Mouse (Mus musculus) thymus, adult 2 months (tissue): ENCODE results near the gene Gfy. TPM values are rescaled to one million over a fixed set of nuclear protein-coding genes. Genes with fewer than 3 reads are reported as not detected.

ENCODE experiments used
- DNase-seq: peaks from one replicate; pipeline ENCODE4 v3.0.0; 2021
- H3K27ac ChIP-seq: fragments of 200-500 bp; 2 replicates; pipeline ENCODE4 v1.5.1; 2012; ENCODE audit warnings: low read length, control low read depth; ENCODE audit not compliant: control insufficient read depth, insufficient read depth
- H3K27me3 ChIP-seq: fragments of 200-500 bp; 2 replicates; pipeline ENCODE4 v1.6.1; 2012; ENCODE audit warnings: mild to moderate bottlenecking, low read length, moderate library complexity, mixed read lengths; ENCODE audit not compliant: control insufficient read depth, insufficient read depth
- H3K36me3 ChIP-seq: fragments of 200-500 bp; 2 replicates; pipeline ENCODE4 v1.6.1; 2012; ENCODE audit warnings: mild to moderate bottlenecking, low read length, moderate library complexity; ENCODE audit not compliant: control insufficient read depth, insufficient read depth
- H3K4me1 ChIP-seq: fragments of 200-500 bp; replicated peaks from 2 replicates; pipeline ENCODE4 v1.6.1; 2012; ENCODE audit warnings: low read length; ENCODE audit not compliant: control insufficient read depth, insufficient read depth
- H3K4me3 ChIP-seq: fragments of 200-500 bp; 2 replicates; pipeline ENCODE4 v1.5.1; 2012; ENCODE audit warnings: mild to moderate bottlenecking, low read length, control low read depth, moderate library complexity; ENCODE audit not compliant: control insufficient read depth, insufficient read depth
- CTCF ChIP-seq: fragments of 200-500 bp; IDR thresholded peaks from 2 replicates; pipeline ENCODE4 v1.5.1; 2012; ENCODE audit warnings: mild to moderate bottlenecking, control low read depth, low read length, moderate library complexity, borderline replicate concordance; ENCODE audit not compliant: control insufficient read depth, poor library complexity, insufficient read depth; ENCODE audit errors: extremely low read depth
- POLR2A ChIP-seq: fragments of 200-500 bp; IDR thresholded peaks from 2 replicates; pipeline ENCODE4 v1.6.1; 2012; ENCODE audit warnings: mild to moderate bottlenecking, low read length, control low read depth, moderate library complexity; ENCODE audit not compliant: control insufficient read depth, poor library complexity, insufficient read depth; ENCODE audit errors: extremely low read depth
- WGBS: fragments of 180-500 bp; shearing (Covaris S2); methylation state at CpG from one replicate; pipeline ENCODE4 v1.1.7; 2018; 5-methylcytosine and 5-hydroxymethylcytosine counted together
- polyA plus RNA-seq: library from polyadenylated mRNA; depleted of rRNA; stranded (reverse); fragments of >200 nt; gene quantifications from 2 replicates; pipeline ENCODE4 v1.2.3, GENCODE M21; 2012

The Gfy gene
- polyA plus RNA-seq, 1 experiment, result 0.11 TPM

DNA sequence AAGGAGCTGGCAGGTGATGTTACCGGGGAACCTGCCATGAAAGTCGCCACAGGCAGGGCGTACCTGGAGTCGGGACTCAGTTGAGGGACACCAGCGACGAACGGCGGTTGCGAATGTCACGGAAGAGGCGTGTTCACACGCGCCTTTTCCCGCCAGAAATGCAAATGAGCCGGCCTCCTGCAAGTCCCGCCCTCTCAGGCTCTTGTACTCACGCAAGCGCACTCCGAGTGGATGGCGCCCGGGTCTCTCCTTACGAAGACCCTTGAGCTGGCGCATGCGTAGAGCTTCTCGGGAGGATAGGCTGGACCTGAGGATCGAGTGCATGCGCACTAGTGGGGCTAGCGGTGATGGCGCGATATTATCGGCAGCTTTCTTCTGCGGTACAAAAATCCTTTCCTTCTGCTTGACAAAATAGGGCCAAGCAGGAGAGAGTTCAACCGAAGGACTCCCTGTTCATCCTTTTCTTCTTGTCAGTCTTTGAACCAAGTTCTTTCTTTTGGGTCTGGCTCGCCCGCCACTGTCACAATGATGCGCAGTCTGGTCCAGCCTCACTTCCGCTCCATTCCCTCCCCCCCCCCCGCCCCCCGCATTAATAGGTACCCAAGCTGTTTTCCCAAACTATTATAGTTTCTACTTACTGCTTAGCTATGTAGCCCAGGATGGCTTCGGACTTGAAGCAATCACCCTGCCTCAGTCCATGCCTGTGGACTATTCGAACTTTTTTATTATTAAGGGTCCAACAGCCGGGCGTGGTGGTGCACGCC is 25.2 kb upstream of the Gfy start, which contains the start of gene Ccdc155:
Ccdc155 (minus strand) TSS at position 513 of the 764 bp plus-strand sequence.
- Histone ChIP-seq H3K4me1 (peaks cover 11% of the 10 kb centered on the region), H3K27ac (no peak within 1 kb of the TSS), H3K36me3 (no peaks in the 10 kb centered on the region), H3K4me3 (peak within 1 kb of the TSS; percentile 40), H3K27me3 (no peaks in the 10 kb centered on the region)
- WGBS, result 5% methylated on average over 43 of the region's 44 CpGs
- DNase-seq, result peak; percentile 93
- 0 out of 2 replicates have a peak, but pooled peaks have one; percentile 28 for TF ChIP-seq POLR2A
- 0 out of 2 replicates have a peak, but pooled peaks have one; percentile 21 for TF ChIP-seq CTCF

DNA sequence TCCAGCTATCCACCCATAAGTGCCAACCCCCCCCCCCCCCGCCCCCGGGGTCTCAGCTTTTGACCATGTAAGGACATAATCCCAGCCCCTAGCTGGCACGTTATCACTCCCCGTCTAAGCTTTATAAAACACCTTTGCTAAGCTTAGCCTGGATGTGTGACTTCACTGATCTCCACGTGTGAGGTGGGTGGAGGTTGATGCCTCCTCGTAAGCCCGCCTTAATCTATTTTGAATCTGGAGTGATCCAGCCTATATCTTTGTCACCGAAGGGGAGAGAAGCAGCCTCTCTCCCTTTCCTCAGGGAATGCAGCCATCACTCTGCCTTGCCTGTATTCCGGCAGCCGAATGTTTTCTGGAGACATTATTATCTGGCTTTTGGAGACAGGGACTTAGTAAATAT is 23.3 kb upstream of the Gfy start:
- peaks cover 11% of the 10 kb centered on the region for H3K4me1 ChIP-seq
- 86% methylated on average over 10 of the region's 10 CpGs for WGBS
- H3K4me3 ChIP-seq, result no peak overlapping the region
- H3K27me3 ChIP-seq, result no peaks in the 10 kb centered on the region
- TF ChIP-seq CTCF (no peak), POLR2A (no peak)
- no peak overlapping the region for H3K27ac ChIP-seq
- no peaks in the 10 kb centered on the region for H3K36me3 ChIP-seq
- no peak for DNase-seq

DNA sequence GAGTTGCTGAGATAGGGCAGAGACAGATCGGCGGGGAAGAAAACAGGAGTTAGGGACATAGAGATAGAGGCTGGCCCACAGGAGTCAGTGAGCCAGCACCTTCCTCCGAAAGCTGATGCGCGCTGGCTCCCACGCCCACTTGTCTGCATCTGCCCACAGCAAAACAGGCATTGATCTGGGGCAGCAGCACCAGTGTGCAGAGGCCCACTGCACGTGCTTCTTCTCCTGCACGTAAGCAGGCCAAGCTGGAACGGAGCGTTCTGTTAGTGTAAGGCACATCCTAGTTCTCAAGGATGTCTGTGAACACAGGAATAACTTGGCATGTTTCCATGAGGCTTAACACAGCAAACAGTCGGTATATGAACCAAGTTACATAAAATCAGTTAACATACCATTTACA is 19.6 kb upstream of the Gfy start:
- H3K4me3 ChIP-seq, result no peak overlapping the region
- H3K36me3 ChIP-seq, result no peaks in the 10 kb centered on the region
- TF ChIP-seq CTCF, result no peak
- no peak for TF ChIP-seq POLR2A
- WGBS, result 86% methylated on average over 11 of the region's 11 CpGs
- no peak for DNase-seq
- no peaks in the 10 kb centered on the region for H3K27me3 ChIP-seq
- H3K4me1 ChIP-seq, result 0 out of 2 replicates have a peak, but pooled peaks cover 1% of the 10 kb centered on the region
- no peak overlapping the region for H3K27ac ChIP-seq

DNA sequence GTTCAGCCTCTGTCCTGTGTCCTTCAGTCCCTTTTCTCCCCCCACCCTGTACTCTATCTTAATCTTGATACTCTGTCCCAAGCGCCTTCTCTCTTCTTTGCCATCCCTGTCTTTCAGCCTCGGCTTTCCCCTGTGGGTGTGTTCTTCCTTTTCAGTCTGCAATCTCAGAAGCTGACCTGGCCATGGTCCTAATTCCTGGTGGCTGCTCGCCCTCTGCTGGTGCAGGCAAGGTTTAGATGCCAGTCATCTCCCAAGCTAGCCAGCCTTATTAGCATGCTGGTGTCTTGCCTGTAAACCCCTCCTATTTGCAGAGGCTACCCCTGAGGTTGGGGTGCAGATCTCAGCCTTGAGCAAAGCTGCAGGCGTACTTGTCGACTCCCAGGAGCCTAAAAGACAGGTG is 19.1 kb upstream of the Gfy start:
- H3K27ac ChIP-seq, result no peak overlapping the region
- H3K4me1 ChIP-seq, result no peaks in the 10 kb centered on the region
- TF ChIP-seq CTCF, result no peak
- no peak for TF ChIP-seq POLR2A
- no peak overlapping the region for H3K4me3 ChIP-seq
- WGBS, result 34% methylated on average over 5 of the region's 5 CpGs
- no peak for DNase-seq
- H3K27me3 ChIP-seq, result no peaks in the 10 kb centered on the region
- H3K36me3 ChIP-seq, result no peaks in the 10 kb centered on the region

DNA sequence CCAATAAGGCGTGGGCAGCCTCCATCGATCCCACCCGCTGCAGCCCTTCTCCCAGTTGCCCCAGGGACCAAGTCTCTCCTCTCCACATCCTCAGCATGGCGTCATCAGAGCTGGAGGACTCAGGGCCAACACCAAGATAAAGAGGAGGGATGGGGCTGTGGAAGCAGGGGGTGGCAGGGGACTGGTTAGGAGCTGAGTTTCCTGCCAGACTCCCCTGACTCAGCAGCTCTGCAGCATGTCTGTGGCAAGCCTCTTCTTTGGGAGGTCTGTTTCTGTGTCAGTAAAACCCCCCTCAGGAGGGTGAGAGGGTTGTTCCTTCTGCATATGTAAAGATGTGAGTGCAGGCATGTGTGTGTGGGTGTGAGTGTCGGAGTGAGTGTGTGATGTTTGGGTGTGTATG is 17.6 kb upstream of the Gfy start:
- 75% methylated on average over 5 of the region's 5 CpGs for WGBS

DNA sequence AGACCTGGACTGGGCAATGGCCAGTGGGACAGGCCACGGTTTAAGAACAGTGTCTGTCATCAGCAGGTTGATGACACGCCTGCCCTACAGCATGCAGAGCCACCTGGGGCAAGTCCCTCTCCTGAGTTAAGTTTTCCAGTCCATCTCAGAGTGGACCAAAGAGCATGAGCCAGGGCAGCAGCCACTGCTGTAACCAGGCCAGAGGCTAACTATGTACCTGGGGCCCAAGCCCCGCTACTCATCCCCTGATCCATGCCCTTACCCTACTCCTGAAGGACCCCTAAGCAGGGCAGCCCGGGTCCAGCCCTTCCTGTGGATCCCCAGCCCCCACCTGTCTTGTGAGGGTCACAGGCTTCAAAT is 16.8 kb upstream of the Gfy start:
- no peaks in the 10 kb centered on the region for H3K4me1 ChIP-seq
- H3K27me3 ChIP-seq, result no peaks in the 10 kb centered on the region
- TF ChIP-seq CTCF (no peak), POLR2A (no peak)
- H3K4me3 ChIP-seq, result no peak overlapping the region
- H3K27ac ChIP-seq, result no peak overlapping the region
- DNase-seq, result no peak
- H3K36me3 ChIP-seq, result no peaks in the 10 kb centered on the region
- WGBS, result 91% methylated on average over 4 of the region's 4 CpGs

More for the DNA sequence above, 17.6 kb upstream of the Gfy start:
- TF ChIP-seq CTCF (no peak), POLR2A (no peak)
- Histone ChIP-seq H3K27ac (no peak overlapping the region), H3K4me1 (no peaks in the 10 kb centered on the region), H3K36me3 (no peaks in the 10 kb centered on the region), H3K4me3 (no peak overlapping the region), H3K27me3 (no peaks in the 10 kb centered on the region)
- no peak for DNase-seq

DNA sequence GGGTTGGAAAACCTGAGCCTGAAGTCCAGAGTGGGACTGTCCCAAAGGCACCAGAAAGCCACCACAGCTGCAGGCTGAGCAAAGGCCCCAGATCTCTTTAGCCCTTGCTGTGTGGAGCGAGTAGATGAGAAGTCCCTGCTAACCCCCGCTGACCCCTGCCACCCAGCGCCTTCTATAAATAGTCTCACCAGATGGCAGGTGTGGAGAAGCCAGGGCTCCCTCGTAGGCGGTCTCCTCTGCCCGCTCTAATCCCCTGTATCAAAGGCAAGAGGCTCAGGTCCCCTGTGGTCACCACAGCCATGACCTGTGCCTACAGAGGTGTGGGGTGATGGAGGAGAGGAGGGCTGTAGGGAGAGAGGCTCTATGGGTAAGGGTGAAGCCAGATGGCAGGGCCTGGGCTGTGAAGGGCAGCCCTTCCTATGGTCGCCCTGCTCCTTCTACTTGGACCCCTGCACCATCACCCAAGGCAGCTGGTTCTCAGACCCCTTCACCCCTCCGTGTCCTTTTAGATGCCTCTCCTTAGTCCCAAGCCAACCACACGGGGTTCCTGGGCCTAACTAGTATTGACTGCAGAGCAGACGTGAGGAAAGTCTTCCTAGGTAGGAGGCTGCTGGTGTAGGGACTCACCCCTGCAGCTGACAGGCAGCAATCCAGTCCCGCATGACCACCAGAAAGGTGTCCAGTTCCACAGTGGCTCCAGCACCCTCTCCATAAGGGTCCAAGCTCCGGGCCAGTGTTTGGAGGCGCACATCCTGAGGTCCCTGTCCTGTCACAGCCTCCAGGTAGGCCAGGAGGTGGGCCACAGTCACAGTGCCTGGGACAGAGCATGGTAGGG is 16.2 kb upstream of the Gfy start:
- Histone ChIP-seq H3K4me1 (no peaks in the 10 kb centered on the region), H3K36me3 (no peaks in the 10 kb centered on the region), H3K4me3 (no peak overlapping the region), H3K27me3 (no peaks in the 10 kb centered on the region), H3K27ac (no peak overlapping the region)
- 84% methylated on average over 13 of the region's 13 CpGs for WGBS
- TF ChIP-seq CTCF (no peak), POLR2A (no peak)
- no peak for DNase-seq
